Mouse (Mus musculus) cerebellum, adult (tissue): ENCODE data around the gene Zfhx3.

ENCODE experiments used
- ATAC-seq: cut with Nextera tagmentation; 2 replicates; pipeline ENCODE4 v1.9.2; 2017; ENCODE audit warnings: mild to moderate bottlenecking, moderate library complexity, mixed read lengths; ENCODE audit not compliant: insufficient number of reproducible peaks, low FRiP score, low TSS enrichment

Zfhx3 gene

DNA sequence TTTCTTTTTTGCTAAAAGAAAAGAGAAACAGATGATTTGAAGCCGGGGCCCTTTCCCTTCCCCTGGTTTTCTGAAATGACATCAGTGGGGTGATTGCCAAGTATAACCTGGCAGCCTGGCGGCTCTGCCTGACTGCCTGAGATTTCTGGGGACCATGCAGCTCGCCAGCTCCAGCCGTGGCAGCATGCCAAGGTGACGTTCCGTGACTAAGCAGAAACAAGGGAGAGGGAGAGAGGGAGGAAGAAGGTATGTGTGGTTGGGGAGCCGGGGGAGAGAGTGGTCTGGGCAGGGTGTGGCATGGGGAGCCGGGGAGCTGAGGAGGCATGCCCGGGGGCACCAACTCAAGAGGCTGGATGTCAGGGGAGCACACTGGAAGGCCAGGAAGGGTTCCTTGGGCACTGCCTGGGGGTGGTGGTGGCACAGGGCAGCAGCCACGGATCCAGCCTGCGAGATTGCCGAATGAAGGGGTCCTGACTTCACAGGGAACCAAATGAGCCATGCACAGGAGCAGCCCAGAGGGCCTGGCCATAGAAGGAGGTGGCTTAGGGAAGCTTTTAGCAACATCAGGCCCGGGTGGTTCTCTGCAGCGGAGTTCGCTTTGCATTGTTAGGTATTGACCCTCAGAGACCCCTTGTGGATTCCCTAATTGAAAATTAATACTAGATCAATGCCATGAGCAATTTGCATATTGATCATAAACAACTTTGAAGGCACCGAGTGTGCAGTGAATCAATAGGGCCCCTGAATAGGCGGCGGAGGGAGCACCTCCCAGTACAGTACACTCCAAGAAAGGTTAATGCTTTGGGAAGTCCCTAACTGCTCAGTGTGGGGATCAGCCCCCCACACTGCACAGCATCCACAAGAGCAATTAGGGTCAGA, 954.3 kb downstream of the Zfhx3 start:
- ATAC-seq: no peak; the same call in 1 of the 2 replicates

DNA sequence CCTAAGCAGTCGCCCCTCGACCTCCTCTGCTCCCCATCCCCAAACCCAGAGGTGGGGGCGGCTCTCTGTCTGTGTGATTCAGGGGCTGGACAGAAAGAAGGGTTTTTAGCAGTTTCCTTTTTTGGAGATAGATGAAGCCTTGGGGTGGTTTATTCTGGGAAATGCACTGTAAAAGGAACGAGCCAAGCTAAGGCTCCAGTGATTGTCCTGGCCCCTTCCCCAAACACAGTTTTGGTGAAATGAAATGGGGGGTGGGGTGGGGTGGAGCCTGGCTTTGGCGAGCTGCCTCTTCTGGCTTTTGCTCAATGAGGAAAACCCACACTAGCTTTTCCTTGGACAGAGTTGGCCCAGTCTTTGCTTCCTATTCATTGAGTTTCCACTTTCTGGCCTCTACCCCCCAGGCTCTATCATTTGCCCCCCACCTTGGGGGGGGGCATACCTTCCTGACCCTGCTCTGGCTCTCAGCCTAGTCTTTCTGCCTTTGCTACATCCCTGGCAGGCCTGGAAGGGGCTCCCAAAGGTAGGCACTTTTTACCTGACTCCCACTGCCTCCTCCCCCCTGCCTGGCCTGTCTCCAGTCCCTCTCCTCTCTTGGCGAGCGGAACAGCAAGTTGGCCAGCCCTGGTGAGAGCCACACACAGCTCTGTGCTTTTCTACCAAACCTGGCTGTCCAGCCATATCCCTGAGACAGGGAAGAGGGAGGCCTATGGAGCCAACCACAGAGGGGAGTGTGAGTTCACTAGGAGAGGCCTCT, 955.1 kb downstream of the Zfhx3 start:
- ATAC-seq: no peak

DNA sequence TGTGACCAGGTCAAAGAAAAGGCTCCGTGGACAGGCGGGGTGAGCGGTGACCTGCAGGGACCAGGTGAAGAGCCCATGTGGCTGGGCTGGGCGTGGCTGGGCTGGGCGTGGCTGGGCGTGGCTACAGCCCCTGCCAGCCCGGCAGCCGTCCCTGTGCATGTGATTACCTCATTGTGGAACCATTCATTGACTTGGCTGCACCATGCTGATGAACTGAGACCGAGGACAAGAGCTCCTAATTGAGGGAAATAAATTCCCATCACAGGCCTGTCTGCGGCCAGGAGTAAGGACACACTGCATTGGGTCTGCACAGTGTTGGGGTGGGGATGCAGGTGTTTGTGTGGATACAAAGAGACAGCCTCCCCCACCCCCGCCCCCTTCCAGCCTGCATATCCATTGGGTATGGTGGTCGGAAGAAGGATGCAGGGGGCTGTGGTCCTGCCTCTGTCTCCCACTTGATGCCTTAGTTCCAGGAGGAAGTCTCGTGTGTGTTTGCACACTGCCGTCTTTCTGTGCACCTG, 956.9 kb downstream of the Zfhx3 start:
- no peak for ATAC-seq

DNA sequence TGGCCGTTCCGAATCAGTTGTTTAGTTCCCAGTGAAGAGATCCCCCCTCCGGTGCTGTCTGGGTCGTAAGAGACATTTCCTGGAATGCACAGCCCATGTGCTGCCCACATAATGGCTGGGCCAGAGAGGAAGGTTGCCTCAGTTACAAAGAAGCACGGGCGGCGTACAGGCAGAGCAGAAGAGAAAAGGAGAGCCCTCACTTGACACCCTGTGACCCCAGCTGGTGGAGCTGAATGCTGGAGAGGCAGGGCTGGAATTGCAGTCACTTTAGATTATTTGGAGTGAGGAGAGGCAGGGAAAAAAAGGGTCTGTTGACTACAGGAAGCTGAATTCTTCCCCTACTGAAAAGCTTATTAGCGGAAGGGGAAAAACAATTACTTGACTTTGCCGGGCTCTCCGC, 958.1 kb downstream of the Zfhx3 start:
- ATAC-seq: no peak

DNA sequence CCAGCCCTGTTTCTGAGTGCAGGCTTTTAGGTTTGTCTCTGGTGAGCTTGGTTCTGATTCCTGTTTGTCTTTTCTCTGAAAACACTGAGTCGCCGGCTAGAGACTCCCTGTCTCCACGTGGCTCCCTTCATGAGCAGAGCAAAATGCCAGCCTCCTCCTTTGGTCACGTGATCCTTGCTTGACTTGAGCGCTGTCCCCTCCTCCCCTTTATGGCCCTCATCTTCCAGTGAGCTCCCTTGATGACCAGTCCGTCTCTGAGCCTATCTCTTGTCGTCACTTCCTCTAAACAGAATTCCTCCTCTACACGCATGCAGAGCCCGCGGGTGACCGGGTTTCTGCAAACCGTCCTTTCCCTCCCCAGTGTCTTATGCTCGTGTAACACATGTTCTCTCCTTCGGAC, 958.8 kb downstream of the Zfhx3 start:
- no peak for ATAC-seq

DNA sequence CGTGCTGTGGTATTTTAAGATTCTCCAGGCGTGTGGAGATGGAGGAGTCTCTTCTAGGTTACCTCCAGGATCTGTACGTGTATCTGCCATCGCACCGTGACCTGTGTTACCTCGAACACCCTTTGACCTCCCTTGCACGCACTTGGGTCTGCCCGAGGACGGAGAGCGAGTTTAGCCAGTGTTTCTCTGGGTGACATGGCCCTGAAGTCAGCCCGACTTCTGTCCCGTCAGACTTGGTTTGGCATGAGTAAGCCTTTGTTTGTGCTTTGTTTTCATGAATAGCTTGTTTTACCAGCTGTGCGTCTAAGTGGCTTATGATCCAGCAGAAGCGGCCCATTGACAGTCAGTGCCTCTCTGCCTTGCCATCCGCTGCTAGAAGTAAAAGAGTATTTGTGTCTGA, 961.1 kb downstream of the Zfhx3 start:
- ATAC-seq: no peak

DNA sequence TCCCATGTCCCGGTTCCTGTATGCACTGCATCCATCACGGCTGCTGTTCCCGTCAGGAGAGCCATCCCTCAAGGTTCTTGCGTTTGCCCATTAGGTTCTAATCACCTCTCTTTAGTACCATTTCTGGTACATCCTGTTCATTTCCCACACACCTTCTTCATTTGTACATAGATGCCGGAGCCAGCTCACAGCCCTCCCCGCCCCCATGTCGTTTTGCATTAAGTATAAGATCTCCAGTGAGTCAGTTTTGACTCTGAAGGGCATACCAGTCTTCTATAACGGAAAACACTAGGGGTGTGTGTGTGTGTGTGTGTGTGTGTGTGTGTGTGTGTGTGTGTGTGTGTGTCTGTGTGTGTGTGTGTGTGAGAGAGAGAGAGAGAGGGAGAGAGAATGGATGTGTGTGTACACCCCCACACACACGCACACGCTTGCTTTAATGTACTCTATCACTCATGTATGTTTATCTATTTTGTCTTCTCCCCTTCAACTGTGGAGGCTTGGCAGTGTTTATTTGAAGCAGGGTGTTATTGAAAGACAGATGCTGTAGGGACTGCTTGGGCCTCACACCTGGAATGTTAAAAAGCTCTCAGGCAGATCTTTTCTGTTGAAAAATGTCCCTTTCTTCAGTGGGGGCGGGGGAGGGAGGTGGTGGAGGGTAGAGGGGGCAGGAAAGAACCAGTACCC, 962.0 kb downstream of the Zfhx3 start:
- ATAC-seq: no peak

DNA sequence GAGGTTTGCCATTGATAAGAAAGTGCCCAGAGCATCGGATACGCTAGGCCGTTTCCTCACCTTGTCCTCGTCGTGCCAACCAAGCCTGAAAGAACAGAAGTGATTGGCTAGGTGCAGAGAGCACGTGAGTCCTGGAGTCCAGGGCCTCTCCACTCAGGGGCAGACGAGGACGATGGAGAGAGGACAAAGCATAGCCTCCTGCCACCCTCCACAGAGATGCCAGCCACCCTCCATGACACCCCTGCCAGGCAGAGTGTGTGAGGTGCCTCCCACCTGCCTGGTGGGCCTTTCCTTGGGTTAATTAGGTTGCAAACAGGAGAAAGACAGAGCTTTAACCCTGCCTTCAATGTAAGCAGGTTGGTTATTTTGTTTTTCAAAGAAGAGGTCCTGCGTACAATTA, 965.6 kb downstream of the Zfhx3 start:
- no peak for ATAC-seq

DNA sequence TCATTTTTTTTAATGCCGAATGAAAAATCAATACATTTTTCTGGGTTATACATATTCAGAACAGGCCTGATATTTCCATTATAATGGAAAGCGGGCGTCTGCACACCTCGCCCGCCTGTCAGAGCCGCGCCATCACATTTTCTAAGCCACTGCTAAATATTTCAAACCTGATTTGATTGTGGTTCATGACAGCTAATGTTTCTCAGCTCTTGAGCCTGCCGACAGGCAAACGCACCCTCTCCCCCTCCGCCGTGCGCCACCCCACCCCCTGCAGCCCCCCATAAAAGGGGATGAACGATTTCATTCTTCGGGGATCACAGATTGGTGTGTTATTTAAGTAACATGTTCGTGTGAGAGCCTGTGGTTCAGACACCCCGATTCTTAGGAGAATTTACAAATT, 966.1 kb downstream of the Zfhx3 start:
- ATAC-seq: no peak

DNA sequence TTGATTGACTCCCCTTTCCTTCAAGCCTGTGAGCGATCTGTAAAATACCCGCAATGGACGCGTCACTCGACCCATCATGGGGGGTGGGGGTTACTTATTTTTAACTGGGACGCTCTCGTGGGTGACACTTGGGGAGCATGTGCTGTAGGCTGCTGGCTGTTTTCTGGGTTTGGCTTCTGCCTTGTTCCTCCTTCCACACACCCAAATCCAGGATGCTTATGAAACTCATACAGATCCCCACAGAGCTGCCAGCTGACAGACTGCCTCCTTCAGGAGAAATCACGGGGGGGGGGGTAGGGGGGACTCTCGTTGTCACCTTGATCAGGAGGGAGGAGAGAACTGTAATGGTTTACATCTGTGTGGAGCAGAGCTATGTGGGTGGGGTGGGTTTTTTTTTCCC, 966.6 kb downstream of the Zfhx3 start:
- no peak for ATAC-seq

DNA sequence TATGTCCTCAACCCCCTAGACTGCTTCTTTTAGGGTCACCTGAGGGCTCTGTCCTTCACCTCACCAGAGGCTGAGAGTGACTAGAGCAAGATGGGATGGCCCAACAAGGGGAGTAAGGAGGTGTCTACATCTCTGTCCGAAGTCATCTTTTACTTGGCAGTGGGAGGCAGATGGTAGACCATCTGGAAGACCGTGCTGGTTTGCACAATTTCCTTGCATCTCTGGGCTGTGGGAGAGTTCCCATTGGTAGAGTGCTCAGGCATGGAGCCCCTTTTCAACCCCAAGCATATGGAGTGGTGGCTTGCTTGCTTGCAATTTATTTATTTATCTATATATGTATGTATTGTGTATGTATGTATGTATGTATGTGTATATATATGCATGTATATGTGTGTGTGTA, 967.0 kb downstream of the Zfhx3 start:
- ATAC-seq: no peak

DNA sequence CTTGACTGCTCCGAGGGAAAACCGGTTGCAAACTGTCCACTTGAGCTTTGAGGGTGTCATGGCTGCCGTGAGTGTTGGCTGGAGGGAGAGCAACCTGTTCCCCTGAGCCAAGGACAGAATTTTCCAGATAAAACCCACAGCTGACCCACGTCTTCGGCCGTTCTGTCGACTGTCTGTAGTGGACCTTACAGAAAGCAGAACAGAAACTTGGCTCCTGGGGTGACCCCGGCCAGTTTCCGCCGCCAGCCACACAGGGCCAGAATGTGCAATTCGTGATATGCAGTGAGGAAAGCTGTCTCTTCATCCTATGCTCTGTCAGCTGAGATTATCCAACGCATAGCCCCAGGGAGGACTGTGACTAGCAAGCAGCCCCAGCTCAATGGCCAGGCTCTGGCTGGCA, 968.4 kb downstream of the Zfhx3 start:
- ATAC-seq: no peak

DNA sequence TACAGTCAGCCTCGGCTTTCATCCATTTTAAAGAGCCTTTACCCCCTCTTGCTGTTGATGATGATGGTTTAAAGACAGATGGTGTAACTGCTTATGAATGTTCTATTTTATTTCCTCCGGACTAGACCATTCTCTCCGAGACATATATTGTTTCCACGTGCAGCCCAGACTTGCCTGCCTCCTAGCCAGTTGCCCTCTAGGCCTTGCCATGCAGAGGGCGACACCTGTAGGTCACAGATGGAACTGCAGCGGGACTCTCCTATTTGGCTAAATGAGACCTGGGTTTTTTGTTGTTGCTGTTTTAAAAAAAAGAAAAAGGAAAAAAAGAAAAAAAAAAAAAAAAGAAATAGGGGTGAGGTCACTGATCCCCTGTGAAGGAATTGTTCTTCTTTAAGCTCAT, 969.1 kb downstream of the Zfhx3 start:
- ATAC-seq: peak; percentile 41; the same call in 1 of the 2 replicates

DNA sequence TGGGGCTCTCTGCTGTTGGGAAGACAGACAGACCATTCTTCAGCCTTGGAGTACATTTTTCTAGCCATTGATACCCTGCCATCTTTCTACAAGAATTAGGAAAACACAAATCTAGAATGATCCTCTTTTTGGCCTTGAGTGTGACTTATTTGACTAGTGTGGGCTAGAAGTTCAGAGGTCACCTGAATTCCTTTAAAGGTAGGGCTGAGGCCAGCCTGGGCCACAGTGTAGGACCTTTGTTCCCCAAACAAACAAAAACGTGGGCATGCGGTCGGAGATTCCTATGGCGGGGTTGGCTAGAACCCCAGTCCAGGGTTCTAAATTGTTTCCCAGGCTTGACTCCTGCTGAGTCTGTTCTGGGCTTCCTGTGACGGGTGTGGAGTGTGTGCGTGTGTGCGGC, 970.6 kb downstream of the Zfhx3 start:
- ATAC-seq: no peak

DNA sequence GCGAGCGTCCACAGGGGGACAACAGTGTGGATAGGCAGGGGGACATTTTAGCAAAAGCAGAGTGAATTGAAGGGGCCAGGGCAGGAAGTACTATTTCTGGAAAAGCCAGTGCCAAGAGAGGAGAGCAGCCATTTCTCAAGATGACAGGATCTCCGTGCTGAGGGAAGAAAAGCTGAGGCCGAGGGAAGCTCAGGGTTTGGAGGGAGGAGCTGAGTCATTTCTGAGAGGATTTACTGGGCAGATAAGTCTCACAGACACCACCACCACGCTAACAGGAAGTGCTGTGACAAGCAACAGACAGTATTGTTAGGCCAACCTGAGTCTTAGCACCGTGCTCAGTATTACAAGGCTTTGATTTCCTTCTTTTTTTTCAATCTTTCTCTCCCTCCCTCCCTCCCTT, 973.0 kb downstream of the Zfhx3 start:
- ATAC-seq: no peak

DNA sequence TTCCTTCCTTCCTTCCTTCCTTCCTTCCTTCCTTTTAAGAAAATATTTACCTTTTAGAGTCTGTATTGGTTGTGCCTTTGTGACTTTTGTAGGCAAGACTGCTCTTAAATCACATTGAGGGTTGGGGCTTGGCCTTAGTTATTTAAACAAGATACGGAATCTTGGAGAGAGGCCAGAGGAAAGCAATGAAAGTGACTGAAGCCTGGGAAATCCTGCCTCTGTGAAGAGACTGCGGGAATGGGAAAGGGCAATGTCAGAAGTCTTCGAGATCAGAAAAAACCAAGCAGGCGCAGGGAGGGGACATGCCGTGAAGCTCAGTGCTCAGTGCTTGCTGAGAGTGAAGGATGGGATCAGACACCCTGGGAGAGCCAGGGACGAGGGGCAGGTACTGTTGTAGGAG, 973.4 kb downstream of the Zfhx3 start:
- ATAC-seq: no peak

DNA sequence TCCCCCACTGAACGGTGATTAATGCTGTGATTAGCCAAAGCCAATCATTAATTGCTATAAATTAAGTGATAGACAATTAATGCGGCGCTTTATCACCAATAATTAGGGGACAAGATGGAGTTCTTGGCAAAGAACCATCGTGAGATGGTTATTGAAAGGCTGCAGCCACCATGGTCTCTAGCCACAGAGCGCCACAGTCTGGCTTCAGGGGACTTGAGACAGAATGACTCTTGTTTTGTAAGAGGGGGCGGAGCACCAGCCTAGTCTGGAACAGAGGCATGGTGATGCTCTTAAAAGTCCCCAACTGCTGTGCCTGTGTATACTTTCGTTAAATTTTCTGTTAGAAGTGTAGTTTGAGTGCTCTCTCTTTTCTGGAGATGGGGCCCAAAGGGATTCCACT, 977.7 kb downstream of the Zfhx3 start:
- no peak for ATAC-seq

DNA sequence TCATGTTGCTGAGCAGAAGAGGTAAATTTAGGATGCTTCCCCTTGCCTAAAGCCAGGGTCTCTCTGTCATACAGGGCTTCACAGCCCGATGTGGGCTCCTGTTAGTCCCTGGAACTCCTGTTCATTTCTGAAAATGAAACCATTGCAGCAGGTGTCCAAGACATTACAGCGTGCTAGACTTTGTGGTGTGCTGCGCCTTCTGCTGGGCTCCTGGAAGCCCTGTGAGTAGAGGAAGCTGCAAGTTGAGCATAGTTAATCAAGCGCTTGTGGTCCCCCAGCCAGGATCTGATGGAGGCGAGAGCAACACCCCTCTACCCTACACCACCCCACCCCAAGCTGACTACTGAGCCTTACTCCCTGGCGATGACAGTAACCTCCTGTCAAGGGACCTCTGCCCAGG, 980.7 kb downstream of the Zfhx3 start:
- ATAC-seq: no peak

DNA sequence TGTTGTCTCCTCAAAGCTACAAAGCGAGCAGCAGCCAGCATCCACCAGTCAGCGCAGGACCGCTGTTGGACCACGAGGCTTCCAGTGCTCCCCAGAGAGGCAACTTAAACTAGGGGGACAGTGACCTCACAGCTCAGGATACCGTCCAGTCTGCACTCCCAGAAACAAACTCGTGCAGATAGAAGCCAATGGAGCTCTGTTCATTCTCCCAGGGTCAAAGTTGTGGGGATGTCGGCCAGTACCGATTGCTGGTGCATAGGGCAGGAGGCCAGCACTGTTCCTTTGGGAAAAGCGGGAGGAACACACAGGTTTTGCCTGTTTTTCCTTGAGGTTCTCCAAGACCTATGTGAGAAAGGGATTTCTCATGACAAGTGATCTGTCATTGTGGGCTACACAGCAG, 982.1 kb downstream of the Zfhx3 start:
- no peak for ATAC-seq

DNA sequence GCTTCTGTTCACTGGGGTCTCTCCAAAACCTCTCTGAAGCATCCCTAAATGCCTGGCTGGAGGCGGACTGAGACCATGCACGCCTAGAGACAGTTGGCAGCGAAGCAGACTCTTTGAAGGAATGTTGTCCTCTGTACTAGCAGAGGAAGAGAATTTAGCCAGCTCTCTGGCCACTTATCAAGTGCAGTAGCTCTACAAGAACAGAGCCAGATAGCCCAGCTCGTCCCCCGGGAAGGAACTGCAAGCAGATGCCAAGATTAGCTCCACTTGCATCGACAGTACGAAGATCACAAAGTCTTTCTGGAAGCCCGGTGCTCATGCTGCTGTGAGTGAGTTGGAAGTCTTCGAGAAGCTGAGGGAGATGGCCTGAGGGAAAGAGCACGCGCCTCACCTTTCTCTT, 983.7 kb downstream of the Zfhx3 start:
- no peak for ATAC-seq

DNA sequence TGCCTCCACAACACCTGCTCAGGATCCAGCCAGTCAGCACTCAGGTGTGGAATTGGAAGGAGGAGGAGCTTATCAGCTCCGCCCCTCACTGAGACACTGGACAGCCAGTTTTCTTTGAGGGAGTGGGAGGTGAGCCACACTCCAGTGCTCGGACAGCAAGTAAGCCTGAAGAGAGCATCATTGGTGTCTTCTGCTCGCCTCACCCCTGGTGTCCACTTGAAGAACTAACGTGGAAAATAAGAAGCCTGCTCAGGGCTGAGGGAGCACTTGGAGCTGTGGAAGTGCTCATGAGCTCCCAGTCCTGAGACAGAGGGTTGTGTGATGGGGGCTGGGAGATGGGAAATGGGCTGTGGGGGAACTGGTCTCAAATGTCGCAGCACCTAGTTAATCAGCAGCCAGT, 988.2 kb downstream of the Zfhx3 start:
- ATAC-seq: no peak
